ENCODE assay signal across 10 mouse cellular contexts in genomic region chr4:108015067-108015765, GRCm38 (mm10). TPM values are rescaled to one million over a fixed set of nuclear protein-coding genes. Genes with fewer than 3 reads are reported as not detected.
DNase-seq lines count a peak whose midpoint lies in the region; ATAC-seq and TF ChIP-seq lines count a peak whose summit lies in the region.
"Had no signal": no experiment of that assay in that cellular context is flagged by ENCODE, and none has a peak within 500 bp of the region (broad histone marks: within the 10 kb centered on the region; RNA-seq: fewer than 3 reads in every experiment).

No protein-coding gene starts in this region.

- no peak overlapping the region for H3K4me3 ChIP-seq in hindbrain, postnatal 0 days (ENCODE audit: low read length)
- no peak overlapping the region for H3K4me3 ChIP-seq in hindbrain, embryonic 16.5 days (ENCODE audit: low read length)
- H3K4me3 ChIP-seq in liver, embryonic 13.5 days (replicated peaks) = no peak overlapping the region
- H3K4me3 ChIP-seq: erythroblast, embryonic 14.5 days had no signal

- 66% methylated on average over 14 of the region's 14 CpGs for WGBS in hindbrain, postnatal 0 days
- 63% methylated on average over 14 of the region's 14 CpGs for WGBS in hindbrain, embryonic 16.5 days
- WGBS in liver, embryonic 13.5 days (ENCODE audit: insufficient replicate concordance) = 40% methylated on average over 14 of the region's 14 CpGs

- no peaks in the 10 kb centered on the region for H3K27me3 ChIP-seq in hindbrain, postnatal 0 days (ENCODE audit: insufficient read depth, low read length)
- H3K27me3 ChIP-seq in hindbrain, embryonic 16.5 days (replicated peaks; ENCODE audit: control insufficient read depth, insufficient read depth, low read length) = no peaks in the 10 kb centered on the region
- no peaks in the 10 kb centered on the region for H3K27me3 ChIP-seq in liver, embryonic 13.5 days

- H3K4me2 ChIP-seq in hindbrain, postnatal 0 days (ENCODE audit: low read depth, low read length) = no peak overlapping the region
- H3K4me2 ChIP-seq in hindbrain, embryonic 16.5 days (ENCODE audit: low read length) = no peak overlapping the region
- H3K4me2 ChIP-seq in liver, embryonic 13.5 days = no peak overlapping the region

- H3K9ac ChIP-seq in hindbrain, postnatal 0 days (replicated peaks; ENCODE audit: low read length) = no peak overlapping the region
- no peak overlapping the region for H3K9ac ChIP-seq in hindbrain, embryonic 16.5 days (ENCODE audit: low read depth, low read length)
- no peak overlapping the region for H3K9ac ChIP-seq in liver, embryonic 13.5 days

- H3K27ac ChIP-seq in hindbrain, postnatal 0 days = no peak overlapping the region
- H3K27ac ChIP-seq in hindbrain, embryonic 16.5 days (ENCODE audit: low read depth, low read length) = no peak overlapping the region
- H3K27ac ChIP-seq in liver, embryonic 13.5 days = no peak overlapping the region

- no peak for DNase-seq in hindbrain, postnatal 0 days (ENCODE audit: low spot score)
- peak; percentile 97 for DNase-seq in adipocyte (ENCODE audit: low spot score)
- peak; percentile 91 to 94 for DNase-seq in heart, adult 9 months (ENCODE audit: low spot score in 2 of 2)
- DNase-seq in liver, embryonic 13.5 days = peak; percentile 44
- DNase-seq in frontal cortex, postnatal 10 days (ENCODE audit: low spot score in 2 of 2) = no peak
- DNase-seq in frontal cortex, postnatal 25 days (ENCODE audit: low spot score in 2 of 2) = no peak
- DNase-seq in right cerebral cortex, postnatal 36 days (ENCODE audit: low spot score in 2 of 2) = no peak

- no peak for ATAC-seq in hindbrain, postnatal 0 days
- no peak for ATAC-seq in hindbrain, embryonic 16.5 days
- ATAC-seq in liver, embryonic 13.5 days (ENCODE audit: low read depth) = peak; percentile 56

- H3K9me3 ChIP-seq in hindbrain, postnatal 0 days (ENCODE audit: low read length) = no peaks in the 10 kb centered on the region
- no peaks in the 10 kb centered on the region for H3K9me3 ChIP-seq in hindbrain, embryonic 16.5 days (ENCODE audit: control insufficient read depth, low read length)
- no peaks in the 10 kb centered on the region for H3K9me3 ChIP-seq in liver, embryonic 13.5 days (replicated peaks)
- H3K9me3 ChIP-seq: G1E had no signal

- peak; percentile 33; the same call in 1 of the 2 replicates for TF ChIP-seq CTCF in hindbrain, postnatal 0 days (IDR thresholded peaks at IDR 0.05; ENCODE audit: low read depth)

- H3K36me3 ChIP-seq in hindbrain, postnatal 0 days (ENCODE audit: insufficient read depth, low read length) = no peaks in the 10 kb centered on the region
- no peaks in the 10 kb centered on the region for H3K36me3 ChIP-seq in hindbrain, embryonic 16.5 days (ENCODE audit: control insufficient read depth, insufficient read depth, low read length)
- H3K36me3 ChIP-seq in liver, embryonic 13.5 days = no peaks in the 10 kb centered on the region
- H3K36me3 ChIP-seq: G1E had no signal

- H3K4me1 ChIP-seq in hindbrain, postnatal 0 days (ENCODE audit: insufficient read depth, low read length) = no peaks in the 10 kb centered on the region
- no peaks in the 10 kb centered on the region for H3K4me1 ChIP-seq in hindbrain, embryonic 16.5 days (ENCODE audit: control insufficient read depth, insufficient read depth, low read depth, low read length)
- no peaks in the 10 kb centered on the region; the same call in 1 of the 2 replicates for H3K4me1 ChIP-seq in liver, embryonic 13.5 days (replicated peaks)

RNA-seq across cellular contexts. Expression of gene Slc1a7, which starts 47.1 kb away (rescaled TPM):
- 0.25 TPM in 1 of 2 replicates, not detected in the other for total RNA-seq in hindbrain, postnatal 0 days (2014; rRNA removed)
- polyA plus RNA-seq in hindbrain, postnatal 0 days (2015; fragmentation: Nextera tagmentation; extraction: Ambion mirVana) = 0.05 and 0.09 TPM in 2 replicates
- polyA plus RNA-seq in hindbrain, embryonic 16.5 days (2015; fragmentation: Nextera tagmentation; extraction: Ambion mirVana) = 0.18 TPM in 1 of 2 replicates, not detected in the other
- polyA plus RNA-seq in liver, embryonic 13.5 days (2015; fragmentation: Nextera tagmentation; extraction: Ambion mirVana) = not detected in 2 replicates
- polyA plus RNA-seq: erythroblast, embryonic 14.5 days; G1E had no signal

Comparison
In these comparisons a context has a peak if more than half of its experiments do, and no peak if none do; other contexts are left out.
1. DNase-seq: peak in adipocyte (single experiment), heart, adult 9 months (2 of 2) and liver, embryonic 13.5 days (single experiment); none in hindbrain, postnatal 0 days (single experiment), frontal cortex, postnatal 10 days (0 of 2), frontal cortex, postnatal 25 days (0 of 2) and right cerebral cortex, postnatal 36 days (0 of 2).